Mouse (Mus musculus): ENCODE measurements around the gene Glud1. TPM values are rescaled to one million over a fixed set of nuclear protein-coding genes. Genes with fewer than 3 reads are reported as not detected.
A peak's percentile ranks its signal among the peaks of the same experiment; 100 is the strongest.
"Not testable (repeated sequence)": the region's sequence is repeated elsewhere in the genome, so short reads cannot be mapped to it uniquely, and the experiment has no call there.

The Glud1 gene
- total and polyA plus RNA-seq, 2 experiments from 2014 or later = 114 to 192 TPM

GRCm38 (mm10) chr14:34359676-34360244 is 49.2 kb downstream of the Glud1 start:
- DNase-seq (ENCODE audit: low spot score) (no peak), ATAC-seq (ENCODE audit: low FRiP score) (no peak)
- 46% methylated on average over 5 of the region's 5 CpGs for WGBS
- Histone ChIP-seq H3K4me3 (ENCODE audit: low read depth, low read length) (no peak overlapping the region), H3K9ac (replicated peaks; ENCODE audit: low read length, poor library complexity, severe bottlenecking) (no peak overlapping the region), H3K36me3 (ENCODE audit: insufficient read depth, low read length) (no peaks in the 10 kb centered on the region), H3K4me2 (ENCODE audit: low read depth, low read length, poor library complexity, severe bottlenecking) (no peak overlapping the region), H3K4me1 (ENCODE audit: insufficient read depth, low read length) (peaks cover 5% of the 10 kb centered on the region), H3K27ac (ENCODE audit: low read depth, low read length) (no peak overlapping the region), H3K27me3 (ENCODE audit: insufficient read depth, low read length) (no peaks in the 10 kb centered on the region), H3K9me3 (ENCODE audit: low read length) (no peaks in the 10 kb centered on the region)
- no peak for TF ChIP-seq CTCF (IDR thresholded peaks at IDR 0.05)

- Histone ChIP-seq H3K36me3 (ENCODE audit: insufficient read depth, low read length) (no peaks in the 10 kb centered on the region), H3K27ac (ENCODE audit: low read depth, low read length) (no peak overlapping the region), H3K9me3 (ENCODE audit: low read length) (no peaks in the 10 kb centered on the region), H3K4me1 (ENCODE audit: insufficient read depth, low read length) (peaks cover 5% of the 10 kb centered on the region), H3K9ac (replicated peaks; ENCODE audit: low read length, poor library complexity, severe bottlenecking) (no peak overlapping the region), H3K27me3 (ENCODE audit: insufficient read depth, low read length) (no peaks in the 10 kb centered on the region), H3K4me2 (ENCODE audit: low read depth, low read length, poor library complexity, severe bottlenecking) (no peak overlapping the region), H3K4me3 (ENCODE audit: low read depth, low read length) (no peak overlapping the region)
- no peak for TF ChIP-seq CTCF (IDR thresholded peaks at IDR 0.05)
- WGBS = 46% methylated on average over 6 of the region's 6 CpGs
- no peak for DNase-seq (ENCODE audit: low spot score)
- no peak for ATAC-seq (ENCODE audit: low FRiP score)
These were observed 49.7 kb downstream of the Glud1 start for GRCm38 (mm10) chr14:34360251-34360650.

- H3K9me3 ChIP-seq (ENCODE audit: low read length) = no peaks in the 10 kb centered on the region
- no peak overlapping the region for H3K27ac ChIP-seq (ENCODE audit: low read depth, low read length)
- no peak overlapping the region for H3K4me3 ChIP-seq (ENCODE audit: low read depth, low read length)
- peaks cover 5% of the 10 kb centered on the region for H3K4me1 ChIP-seq (ENCODE audit: insufficient read depth, low read length)
- no peaks in the 10 kb centered on the region for H3K36me3 ChIP-seq (ENCODE audit: insufficient read depth, low read length)
- no peaks in the 10 kb centered on the region for H3K27me3 ChIP-seq (ENCODE audit: insufficient read depth, low read length)
- no peak for ATAC-seq (ENCODE audit: low FRiP score)
- WGBS = 87% methylated on average over 4 of the region's 4 CpGs
- TF ChIP-seq CTCF (IDR thresholded peaks at IDR 0.05) = no peak
- no peak for DNase-seq (ENCODE audit: low spot score)
- no peak overlapping the region for H3K4me2 ChIP-seq (ENCODE audit: low read depth, low read length, poor library complexity, severe bottlenecking)
- H3K9ac ChIP-seq (replicated peaks; ENCODE audit: low read length, poor library complexity, severe bottlenecking) = no peak overlapping the region
These were observed 51.6 kb downstream of the Glud1 start for GRCm38 (mm10) chr14:34362135-34362534.

- Histone ChIP-seq H3K4me2 (ENCODE audit: low read depth, low read length, poor library complexity, severe bottlenecking) (peak overlapping the region; percentile 85), H3K9ac (replicated peaks; ENCODE audit: low read length, poor library complexity, severe bottlenecking) (no peak overlapping the region; the same call in 1 of the 2 replicates), H3K27ac (ENCODE audit: low read depth, low read length) (peak overlapping the region; percentile 75), H3K27me3 (ENCODE audit: insufficient read depth, low read length) (no peaks in the 10 kb centered on the region), H3K36me3 (ENCODE audit: insufficient read depth, low read length) (no peaks in the 10 kb centered on the region), H3K9me3 (ENCODE audit: low read length) (no peaks in the 10 kb centered on the region), H3K4me1 (ENCODE audit: insufficient read depth, low read length) (peaks cover 5% of the 10 kb centered on the region), H3K4me3 (ENCODE audit: low read depth, low read length) (peak overlapping the region; percentile 41)
- 31% methylated on average over 18 of the region's 18 CpGs for WGBS
- ATAC-seq (ENCODE audit: low FRiP score) (peak; percentile 64), DNase-seq (ENCODE audit: low spot score) (peak; percentile 83)
- peak; percentile 81 for TF ChIP-seq CTCF (IDR thresholded peaks at IDR 0.05)
These were observed 52.4 kb downstream of the Glud1 start for GRCm38 (mm10) chr14:34362726-34363445.

GRCm38 (mm10) chr14:34363490-34364253 is 53.1 kb downstream of the Glud1 start:
- peaks cover 5% of the 10 kb centered on the region for H3K4me1 ChIP-seq (ENCODE audit: insufficient read depth, low read length)
- WGBS = 2% methylated on average over 32 of the region's 32 CpGs
- peak; percentile 74 for ATAC-seq (ENCODE audit: low FRiP score)
- H3K4me3 ChIP-seq (ENCODE audit: low read depth, low read length) = peak overlapping the region; percentile 41
- peak; percentile 57 for TF ChIP-seq CTCF (IDR thresholded peaks at IDR 0.05)
- H3K36me3 ChIP-seq (ENCODE audit: insufficient read depth, low read length) = no peaks in the 10 kb centered on the region
- H3K27me3 ChIP-seq (ENCODE audit: insufficient read depth, low read length) = no peaks in the 10 kb centered on the region
- peak; percentile 64 for DNase-seq (ENCODE audit: low spot score)
- no peaks in the 10 kb centered on the region for H3K9me3 ChIP-seq (ENCODE audit: low read length)
- peak overlapping the region; percentile 60 for H3K9ac ChIP-seq (replicated peaks; ENCODE audit: low read length, poor library complexity, severe bottlenecking)
- peak overlapping the region; percentile 85 for H3K4me2 ChIP-seq (ENCODE audit: low read depth, low read length, poor library complexity, severe bottlenecking)
- peak overlapping the region; percentile 75 for H3K27ac ChIP-seq (ENCODE audit: low read depth, low read length)

- Histone ChIP-seq H3K4me2 (ENCODE audit: low read depth, low read length, poor library complexity, severe bottlenecking) (peak overlapping the region; percentile 85), H3K27ac (ENCODE audit: low read depth, low read length) (peak overlapping the region; percentile 75; the same call in 1 of the 2 replicates), H3K9ac (replicated peaks; ENCODE audit: low read length, poor library complexity, severe bottlenecking) (peak overlapping the region; percentile 60), H3K4me3 (ENCODE audit: low read depth, low read length) (peak overlapping the region; percentile 41)
- not testable (repeated sequence) for H3K4me1 ChIP-seq (ENCODE audit: insufficient read depth, low read length); DNase-seq (ENCODE audit: low spot score); H3K9me3 ChIP-seq (ENCODE audit: low read length); H3K36me3 ChIP-seq (ENCODE audit: insufficient read depth, low read length); H3K27me3 ChIP-seq (ENCODE audit: insufficient read depth, low read length)
- peak; percentile 54; the same call in 1 of the 2 replicates for ATAC-seq (ENCODE audit: low FRiP score)
- WGBS = 72% methylated on average over 15 of the region's 15 CpGs
These were observed 54.0 kb downstream of the Glud1 start for GRCm38 (mm10) chr14:34364254-34365146.
